Mouse (Mus musculus): ENCODE results near the gene Slmap. TPM values are rescaled to one million over a fixed set of nuclear protein-coding genes. Genes with fewer than 3 reads are reported as not detected.

Gene Slmap
- polyA plus RNA-seq, 1 experiment from 2014 or later: 12.7 TPM

- no peaks in the 10 kb centered on the region for H3K9me3 ChIP-seq (replicated peaks)
- no peak overlapping the region for H3K9ac ChIP-seq
- no peak overlapping the region for H3K4me3 ChIP-seq
- 9% methylated on average over 16 of the region's 16 CpGs for WGBS
- no peak overlapping the region for H3K27ac ChIP-seq
- no peaks in the 10 kb centered on the region for H3K27me3 ChIP-seq
- H3K4me2 ChIP-seq: peak overlapping the region; percentile 27; the same call in 1 of the 2 replicates
- H3K36me3 ChIP-seq (ENCODE audit: poor library complexity, severe bottlenecking): no peaks in the 10 kb centered on the region
- H3K4me1 ChIP-seq: peaks cover 11% of the 10 kb centered on the region
- no peak for ATAC-seq
Observed at GRCm38 (mm10) chr14:26450036-26450800, 84.5 kb downstream of the Slmap start.

- no peak for ATAC-seq
- Histone ChIP-seq H3K27ac (no peak overlapping the region), H3K9me3 (replicated peaks) (no peaks in the 10 kb centered on the region), H3K27me3 (no peaks in the 10 kb centered on the region), H3K4me1 (peaks cover 11% of the 10 kb centered on the region), H3K36me3 (ENCODE audit: poor library complexity, severe bottlenecking) (no peaks in the 10 kb centered on the region), H3K9ac (no peak overlapping the region), H3K4me3 (no peak overlapping the region), H3K4me2 (no peak overlapping the region)
- 52% methylated on average over 4 of the region's 4 CpGs for WGBS
Observed at GRCm38 (mm10) chr14:26448581-26448980, 86.2 kb downstream of the Slmap start.

- 91% methylated on average over 2 of the region's 2 CpGs for WGBS
- Histone ChIP-seq H3K9ac (no peak overlapping the region), H3K27me3 (no peaks in the 10 kb centered on the region), H3K4me1 (peaks cover 11% of the 10 kb centered on the region), H3K9me3 (replicated peaks) (no peaks in the 10 kb centered on the region), H3K4me3 (no peak overlapping the region), H3K4me2 (no peak overlapping the region), H3K27ac (no peak overlapping the region), H3K36me3 (ENCODE audit: poor library complexity, severe bottlenecking) (no peaks in the 10 kb centered on the region)
- no peak for ATAC-seq
Observed at GRCm38 (mm10) chr14:26447223-26447622, 87.5 kb downstream of the Slmap start.

- ATAC-seq: no peak
- Histone ChIP-seq H3K9me3 (replicated peaks) (no peaks in the 10 kb centered on the region), H3K9ac (no peak overlapping the region), H3K27ac (no peak overlapping the region), H3K36me3 (ENCODE audit: poor library complexity, severe bottlenecking) (no peaks in the 10 kb centered on the region), H3K4me1 (peaks cover 11% of the 10 kb centered on the region), H3K4me2 (no peak overlapping the region), H3K27me3 (no peaks in the 10 kb centered on the region), H3K4me3 (no peak overlapping the region)
- WGBS: 76% methylated on average over 3 of the region's 3 CpGs
Observed at GRCm38 (mm10) chr14:26446538-26446937, 88.2 kb downstream of the Slmap start.

GRCm38 (mm10) chr14:26442534-26442933, 92.2 kb downstream of the Slmap start:
- Histone ChIP-seq H3K27me3 (no peaks in the 10 kb centered on the region), H3K4me1 (no peaks in the 10 kb centered on the region), H3K9me3 (replicated peaks) (no peaks in the 10 kb centered on the region), H3K27ac (no peak overlapping the region), H3K4me3 (no peak overlapping the region), H3K4me2 (no peak overlapping the region), H3K9ac (no peak overlapping the region), H3K36me3 (ENCODE audit: poor library complexity, severe bottlenecking) (peaks cover 4% of the 10 kb centered on the region; the same call in 1 of the 2 replicates)
- 62% methylated on average over 6 of the region's 6 CpGs for WGBS
- no peak for ATAC-seq

GRCm38 (mm10) chr14:26441041-26441812, 93.5 kb downstream of the Slmap start:
- 89% methylated on average over 2 of the region's 2 CpGs for WGBS
- H3K36me3 ChIP-seq (ENCODE audit: poor library complexity, severe bottlenecking): peaks cover 8% of the 10 kb centered on the region
- H3K4me1 ChIP-seq: no peaks in the 10 kb centered on the region
- no peak overlapping the region for H3K4me2 ChIP-seq
- ATAC-seq: no peak
- H3K27me3 ChIP-seq: no peaks in the 10 kb centered on the region
- no peak overlapping the region for H3K9ac ChIP-seq
- no peak overlapping the region for H3K4me3 ChIP-seq
- no peak overlapping the region for H3K27ac ChIP-seq
- no peaks in the 10 kb centered on the region for H3K9me3 ChIP-seq (replicated peaks)

- Histone ChIP-seq H3K9me3 (replicated peaks) (no peaks in the 10 kb centered on the region), H3K4me3 (no peak overlapping the region), H3K4me2 (no peak overlapping the region), H3K27me3 (no peaks in the 10 kb centered on the region), H3K36me3 (ENCODE audit: poor library complexity, severe bottlenecking) (peaks cover 17% of the 10 kb centered on the region), H3K4me1 (no peaks in the 10 kb centered on the region), H3K9ac (no peak overlapping the region), H3K27ac (no peak overlapping the region)
- no peak for ATAC-seq
Observed at GRCm38 (mm10) chr14:26439996-26440395, 94.7 kb downstream of the Slmap start.

GRCm38 (mm10) chr14:26437771-26438170, 97.0 kb downstream of the Slmap start:
- no peak overlapping the region for H3K4me3 ChIP-seq
- H3K4me2 ChIP-seq: no peak overlapping the region
- 89% methylated on average over 2 of the region's 2 CpGs for WGBS
- H3K27ac ChIP-seq: no peak overlapping the region
- no peaks in the 10 kb centered on the region for H3K27me3 ChIP-seq
- H3K9me3 ChIP-seq (replicated peaks): no peaks in the 10 kb centered on the region
- H3K4me1 ChIP-seq: no peaks in the 10 kb centered on the region
- H3K36me3 ChIP-seq (ENCODE audit: poor library complexity, severe bottlenecking): peaks cover 17% of the 10 kb centered on the region
- H3K9ac ChIP-seq: no peak overlapping the region
- ATAC-seq: no peak

- no peaks in the 10 kb centered on the region for H3K4me1 ChIP-seq
- H3K36me3 ChIP-seq (ENCODE audit: poor library complexity, severe bottlenecking): peaks cover 17% of the 10 kb centered on the region
- no peak overlapping the region for H3K4me2 ChIP-seq
- no peak overlapping the region for H3K4me3 ChIP-seq
- no peak overlapping the region for H3K27ac ChIP-seq
- no peaks in the 10 kb centered on the region for H3K9me3 ChIP-seq (replicated peaks)
- H3K9ac ChIP-seq: no peak overlapping the region
- H3K27me3 ChIP-seq: no peaks in the 10 kb centered on the region
- no peak for ATAC-seq
Observed at GRCm38 (mm10) chr14:26436304-26436703, 98.4 kb downstream of the Slmap start.

GRCm38 (mm10) chr14:26432320-26432719, 102.4 kb downstream of the Slmap start:
- Histone ChIP-seq H3K4me3 (no peak overlapping the region), H3K36me3 (ENCODE audit: poor library complexity, severe bottlenecking) (peaks cover 14% of the 10 kb centered on the region), H3K4me1 (no peaks in the 10 kb centered on the region), H3K9me3 (replicated peaks) (no peaks in the 10 kb centered on the region), H3K9ac (no peak overlapping the region), H3K27ac (no peak overlapping the region), H3K27me3 (no peaks in the 10 kb centered on the region), H3K4me2 (no peak overlapping the region)
- 28% methylated on average over 2 of the region's 2 CpGs for WGBS
- ATAC-seq: peak; percentile 69; the same call in 1 of the 2 replicates

GRCm38 (mm10) chr14:26431919-26432318, 102.8 kb downstream of the Slmap start:
- no peaks in the 10 kb centered on the region for H3K27me3 ChIP-seq
- H3K4me1 ChIP-seq: no peaks in the 10 kb centered on the region
- 40% methylated on average over 2 of the region's 2 CpGs for WGBS
- no peak overlapping the region for H3K9ac ChIP-seq
- H3K9me3 ChIP-seq (replicated peaks): no peaks in the 10 kb centered on the region
- no peak overlapping the region for H3K4me2 ChIP-seq
- no peak overlapping the region for H3K27ac ChIP-seq
- peaks cover 15% of the 10 kb centered on the region for H3K36me3 ChIP-seq (ENCODE audit: poor library complexity, severe bottlenecking)
- no peak overlapping the region for H3K4me3 ChIP-seq
- ATAC-seq: peak; percentile 68; the same call in 1 of the 2 replicates

GRCm38 (mm10) chr14:26420231-26420630, 114.5 kb downstream of the Slmap start:
- no peak overlapping the region for H3K27ac ChIP-seq
- ATAC-seq: no peak
- peaks cover 9% of the 10 kb centered on the region; the same call in 1 of the 2 replicates for H3K4me1 ChIP-seq
- H3K4me3 ChIP-seq: no peak overlapping the region
- 87% methylated on average over 2 of the region's 2 CpGs for WGBS
- H3K4me2 ChIP-seq: no peak overlapping the region
- H3K27me3 ChIP-seq: no peaks in the 10 kb centered on the region
- no peaks in the 10 kb centered on the region for H3K9me3 ChIP-seq (replicated peaks)
- peaks cover 29% of the 10 kb centered on the region for H3K36me3 ChIP-seq (ENCODE audit: poor library complexity, severe bottlenecking)
- H3K9ac ChIP-seq: no peak overlapping the region
